Comparison of ENCODE assay signal across 8 mouse cellular contexts in the genomic region with DNA sequence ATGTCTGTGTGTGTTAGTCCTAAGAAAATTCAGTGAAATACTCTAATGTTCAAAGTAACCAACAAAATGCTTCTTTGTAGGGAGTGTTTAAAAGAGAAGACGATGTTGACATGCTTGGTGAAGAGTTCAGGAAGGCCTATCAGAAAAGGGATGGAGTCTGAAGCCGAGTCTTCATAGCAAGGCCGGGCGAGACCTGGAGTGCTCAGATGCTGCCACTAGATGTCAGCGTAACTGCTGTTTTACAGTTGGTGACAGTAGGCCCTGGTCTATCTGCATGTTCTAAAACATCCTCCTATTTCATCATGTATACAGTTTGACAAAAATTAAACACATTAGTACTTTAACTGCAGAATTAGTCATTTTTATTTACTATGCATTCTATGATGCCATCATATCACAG. TPM values are rescaled to one million over a fixed set of nuclear protein-coding genes. Genes with fewer than 3 reads are reported as not detected.
A peak's percentile ranks its signal among the peaks of the same experiment; 100 is the strongest.
DNase-seq lines count a peak whose midpoint lies in the region; ATAC-seq lines count a peak whose summit lies in the region.

No protein-coding gene starts in this region.

- H3K27ac ChIP-seq in limb, embryonic 10.5 days = no peak overlapping the region
- H3K27ac ChIP-seq in midbrain, embryonic 15.5 days = no peak overlapping the region

- no peaks in the 10 kb centered on the region for H3K4me1 ChIP-seq in limb, embryonic 10.5 days
- no peaks in the 10 kb centered on the region for H3K4me1 ChIP-seq in midbrain, embryonic 15.5 days

- no peaks in the 10 kb centered on the region for H3K9me3 ChIP-seq in limb, embryonic 10.5 days (replicated peaks)
- H3K9me3 ChIP-seq in midbrain, embryonic 15.5 days = no peaks in the 10 kb centered on the region

- no peak overlapping the region for H3K9ac ChIP-seq in midbrain, embryonic 15.5 days

- no peaks in the 10 kb centered on the region for H3K27me3 ChIP-seq in limb, embryonic 10.5 days (ENCODE audit: low read depth, poor library complexity, severe bottlenecking)
- no peaks in the 10 kb centered on the region for H3K27me3 ChIP-seq in midbrain, embryonic 15.5 days (replicated peaks)

- peak; percentile 18 to 29 for DNase-seq in urinary bladder, adult 18-20 months (ENCODE audit: low spot score in 2 of 2)
- no peak for DNase-seq in urinary bladder, adult 2 months (ENCODE audit: low spot score)
- peak; percentile 34 for DNase-seq in cerebellum, adult 9-11 months
- peak; percentile 41 to 67 for DNase-seq in frontal cortex, postnatal 14 days (ENCODE audit: low spot score in 2 of 2)
- peak; percentile 68 for DNase-seq in kidney, adult 18-20 months
- DNase-seq in limb, embryonic 10.5 days (ENCODE audit: low spot score) = peak; percentile 57
- peak; percentile 71 to 75 for DNase-seq in spleen, postnatal 36 days (ENCODE audit: low spot score in 2 of 2)

- H3K36me3 ChIP-seq in limb, embryonic 10.5 days = peaks cover 92% of the 10 kb centered on the region
- peaks cover 3% of the 10 kb centered on the region; the same call in 1 of the 2 replicates for H3K36me3 ChIP-seq in midbrain, embryonic 15.5 days (replicated peaks)

- no peak overlapping the region for H3K4me2 ChIP-seq in midbrain, embryonic 15.5 days

- H3K4me3 ChIP-seq in limb, embryonic 10.5 days = no peak overlapping the region
- no peak overlapping the region for H3K4me3 ChIP-seq in midbrain, embryonic 15.5 days

- peak; percentile 78; the same call in 1 of the 2 replicates for ATAC-seq in midbrain, embryonic 15.5 days (replicated peaks)

- 28% methylated on average over 5 of the region's 5 CpGs for WGBS in limb, embryonic 10.5 days
- WGBS in midbrain, embryonic 15.5 days = 19% methylated on average over 5 of the region's 5 CpGs

RNA-seq across cellular contexts. Expression of a gene that starts 20.4 kb away (rescaled TPM):
- polyA plus RNA-seq in urinary bladder, adult 2 months (2012; rRNA removed) = 1.2 and 1.8 TPM in 2 replicates
- 51.7 and 54.3 TPM in 2 replicates for polyA plus RNA-seq in limb, embryonic 10.5 days (2016; fragmentation: Nextera tagmentation; extraction: Ambion mirVana)
- 6.5 and 7.4 TPM in 2 replicates for polyA plus RNA-seq in midbrain, embryonic 15.5 days (2015; fragmentation: Nextera tagmentation; extraction: Ambion mirVana)

RNA-seq across cellular contexts. Expression of a gene that starts 33.8 kb away (rescaled TPM):
- polyA plus RNA-seq in urinary bladder, adult 2 months (2012; rRNA removed) = 11.7 and 12.1 TPM in 2 replicates
- polyA plus RNA-seq in limb, embryonic 10.5 days (2016; fragmentation: Nextera tagmentation; extraction: Ambion mirVana) = 47.0 and 55.4 TPM in 2 replicates
- polyA plus RNA-seq in midbrain, embryonic 15.5 days (2015; fragmentation: Nextera tagmentation; extraction: Ambion mirVana) = 32.6 and 37.3 TPM in 2 replicates
